Mouse (Mus musculus): Measurements from ENCODE around the gene Gm8439.

Gm8439 gene

DNA sequence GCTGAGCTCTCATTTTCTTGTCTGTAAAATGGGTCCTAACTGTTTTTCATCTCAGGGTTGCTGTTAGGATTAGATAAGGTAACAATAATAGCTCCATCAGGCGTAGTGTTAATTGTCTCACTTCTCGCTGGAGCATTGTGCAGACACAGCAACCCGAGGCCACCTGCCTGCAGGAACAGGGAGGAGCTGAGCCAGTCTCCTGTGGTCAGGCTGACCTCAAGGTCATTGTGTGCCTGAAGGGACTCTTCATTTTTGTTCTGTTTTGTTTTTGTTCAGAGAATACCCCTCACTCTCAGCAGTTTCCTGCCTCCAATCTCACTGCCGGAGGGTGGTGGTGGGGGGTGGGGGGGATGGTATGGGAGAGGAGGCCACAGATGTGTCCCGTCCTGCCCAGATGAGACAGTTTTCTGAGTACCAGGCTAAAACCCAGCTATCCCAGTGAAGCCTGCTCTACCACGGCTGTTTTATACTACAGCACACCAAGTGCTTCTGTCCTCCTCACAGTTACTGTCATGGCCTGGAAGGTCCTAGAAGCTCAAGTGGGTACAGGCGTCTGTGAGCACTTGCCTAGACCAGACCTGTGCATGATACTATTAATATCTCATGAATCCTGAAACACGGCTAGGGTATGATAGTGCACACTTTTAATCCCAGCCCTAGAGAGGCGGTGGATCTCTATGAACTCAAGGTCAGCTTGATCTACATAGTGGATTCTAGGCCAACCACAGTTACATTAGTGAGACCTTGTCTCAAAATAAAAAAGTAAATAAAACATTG lies 23.9 kb downstream of the Gm8439 start:
- no peak for DNase-seq (ENCODE audit: low read depth, low spot score)

GRCm38 (mm10) chr4:120613691-120614329 lies 25.3 kb downstream of the Gm8439 start:
- no peak for DNase-seq (ENCODE audit: low read depth, low spot score)

DNA sequence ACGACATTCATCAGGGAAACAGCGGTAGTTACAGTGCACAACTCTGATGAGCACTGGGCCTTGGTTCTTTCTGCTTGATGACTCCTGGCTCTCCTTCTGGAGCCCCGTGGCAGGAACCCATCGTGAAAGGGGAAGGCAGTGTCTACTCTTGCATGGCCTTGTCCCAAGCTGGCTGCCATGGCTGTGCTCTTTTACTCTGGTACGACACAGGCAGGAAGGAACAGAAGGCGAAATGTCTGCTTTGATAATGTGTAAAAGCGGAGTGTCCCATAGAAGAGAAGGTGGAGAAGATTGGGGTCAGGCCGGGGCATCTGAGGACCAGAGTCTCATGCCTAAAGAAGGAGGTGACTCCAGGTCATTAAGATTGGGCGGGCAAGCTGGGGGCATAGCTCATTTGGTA lies 26.1 kb downstream of the Gm8439 start:
- DNase-seq (ENCODE audit: low read depth, low spot score) = no peak

GRCm38 (mm10) chr4:120615528-120616081 lies 27.1 kb downstream of the Gm8439 start:
- DNase-seq (ENCODE audit: low read depth, low spot score) = no peak

- DNase-seq (ENCODE audit: low read depth, low spot score) = no peak
Observed at GRCm38 (mm10) chr4:120616199-120617025, 27.9 kb downstream of the Gm8439 start.

DNA sequence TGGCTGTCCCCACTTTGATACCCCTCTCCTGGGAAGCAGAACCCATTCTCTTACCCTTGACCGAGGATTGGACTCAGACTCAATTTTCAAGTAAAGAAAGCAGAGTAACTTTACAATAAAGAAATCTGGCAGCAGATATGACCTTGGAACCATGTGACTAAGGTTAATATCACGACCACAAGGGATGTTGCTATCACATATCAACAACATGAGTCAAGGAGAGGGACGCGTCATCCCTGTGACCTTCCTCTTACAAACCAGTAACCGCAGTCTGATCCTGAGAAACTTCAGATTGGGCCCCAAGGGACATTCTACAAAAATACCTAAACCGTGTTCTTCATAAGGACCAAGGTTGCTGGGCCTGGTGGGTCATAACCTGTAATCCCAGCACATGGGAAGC lies 39.2 kb downstream of the Gm8439 start:
- no peak for DNase-seq (ENCODE audit: low read depth, low spot score)

GRCm38 (mm10) chr4:120630218-120630931 lies 41.8 kb downstream of the Gm8439 start:
- no peak for DNase-seq (ENCODE audit: low read depth, low spot score)

DNA sequence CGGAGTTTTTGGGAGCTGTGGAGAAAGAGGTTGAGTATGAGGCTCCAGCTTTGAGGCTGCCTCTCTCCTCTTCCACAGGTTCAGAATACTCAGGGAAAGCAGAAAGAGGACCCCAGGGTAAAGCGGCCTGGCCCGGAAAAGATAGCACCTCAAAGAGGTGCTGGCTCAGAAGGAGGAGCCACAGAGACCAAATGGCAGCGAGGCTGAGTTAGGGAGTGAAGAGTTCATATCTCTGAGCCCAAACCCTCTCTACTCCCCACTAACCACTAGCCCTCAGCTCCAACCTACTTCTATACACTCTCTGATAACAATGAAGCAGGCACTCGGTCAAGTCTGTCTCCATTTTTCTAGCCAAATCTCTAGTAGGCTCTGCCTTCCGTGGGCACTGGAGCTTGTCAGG lies 43.3 kb downstream of the Gm8439 start:
- DNase-seq (ENCODE audit: low read depth, low spot score) = no peak

DNA sequence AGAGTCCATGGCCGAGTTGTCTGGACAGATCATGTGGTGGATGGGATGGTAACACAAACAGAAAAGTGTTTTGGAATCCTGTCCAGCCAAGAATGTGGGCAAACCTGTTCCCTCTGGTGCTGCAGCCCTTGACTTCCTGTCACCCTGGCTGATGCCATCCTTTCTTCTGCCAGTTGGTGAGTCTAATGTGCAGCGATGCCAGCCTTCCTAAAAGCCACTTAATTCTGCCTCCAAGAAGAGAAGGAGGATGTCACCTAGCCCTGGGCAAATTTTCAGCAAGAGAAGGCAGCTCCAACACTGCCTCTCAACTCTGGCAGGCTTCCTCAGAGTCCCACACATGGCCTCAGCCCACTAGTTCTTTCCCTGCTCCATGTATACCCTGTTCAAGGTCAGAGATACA lies 46.8 kb downstream of the Gm8439 start:
- no peak for DNase-seq (ENCODE audit: low read depth, low spot score)

GRCm38 (mm10) chr4:120641946-120642345 lies 53.4 kb downstream of the Gm8439 start:
- DNase-seq (ENCODE audit: low read depth, low spot score) = no peak

- no peak for DNase-seq (ENCODE audit: low read depth, low spot score)
Observed at GRCm38 (mm10) chr4:120643899-120644298, 55.4 kb downstream of the Gm8439 start.

DNA sequence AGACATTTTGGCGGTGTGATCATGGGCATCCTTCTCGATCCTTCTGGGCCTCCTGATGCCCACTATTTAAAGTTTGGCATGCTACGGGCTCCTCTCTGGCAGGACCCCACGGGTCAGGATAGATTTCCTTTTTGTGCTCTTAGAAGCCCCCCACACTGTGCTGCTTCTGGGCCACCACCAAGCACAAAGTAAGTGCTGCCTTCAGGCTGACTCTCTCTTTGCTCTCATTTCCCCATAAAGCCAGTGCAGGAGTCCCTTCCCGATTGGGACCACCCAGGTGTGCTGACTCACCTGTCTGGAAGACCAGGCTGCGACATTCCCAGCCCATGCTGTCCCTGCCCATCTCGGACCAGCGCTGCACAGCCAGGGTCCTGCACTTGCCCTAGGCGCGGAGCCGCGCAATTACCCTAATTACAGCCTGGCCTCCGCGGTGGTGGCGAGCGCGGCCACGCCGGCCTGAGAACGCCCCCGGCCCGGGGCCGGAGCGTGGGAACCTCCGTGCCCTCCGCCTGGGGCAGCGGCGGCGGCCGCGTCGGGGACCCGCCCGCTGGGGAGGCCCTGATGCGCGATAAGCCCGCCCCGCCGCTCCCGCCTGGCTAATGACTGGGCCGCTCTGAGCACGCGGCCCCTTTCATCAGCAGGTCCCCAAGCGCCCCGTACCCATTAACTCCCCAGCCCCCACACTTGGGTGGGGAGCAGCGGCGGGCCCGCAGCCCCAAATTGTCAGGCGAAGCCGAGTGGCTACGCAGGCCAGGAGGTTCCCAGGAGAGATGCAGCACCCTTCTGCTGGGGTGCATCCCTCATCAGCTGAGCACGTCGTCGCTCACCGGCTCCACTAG lies 61.0 kb downstream of the Gm8439 start:
- no peak for DNase-seq (ENCODE audit: low read depth, low spot score)

GRCm38 (mm10) chr4:120650208-120650592 lies 61.7 kb downstream of the Gm8439 start:
- DNase-seq (ENCODE audit: low read depth, low spot score) = no peak

GRCm38 (mm10) chr4:120655898-120656297 lies 67.4 kb downstream of the Gm8439 start:
- DNase-seq (ENCODE audit: low read depth, low spot score) = no peak

Measured in embryo, embryonic 11.5 days (tissue).